Mouse (Mus musculus) MEL (cell line): ENCODE measurements around the gene Slc11a2. TPM values are rescaled to one million over a fixed set of nuclear protein-coding genes. Genes with fewer than 3 reads are reported as not detected.

ENCODE experiments used
- DNase-seq: peaks from one replicate; pipeline ENCODE4 v3.0.0; 2011; ENCODE audit warnings: low read depth, low spot score
- H3K27ac ChIP-seq: 2 replicates; pipeline ENCODE4 v1.5.1; 2012; ENCODE audit warnings: low read depth, mild to moderate bottlenecking, control low read depth, low read length, moderate library complexity; ENCODE audit not compliant: control insufficient read depth
- H3K27me3 ChIP-seq, 2 experiments: fragments of 150-350 bp in 1 of 2; sonication (generic) in 1 of 2; 2 replicates each; pipeline ENCODE4 v1.6.1; 2012; ENCODE audit warnings: low read length in 2 of 2, mild to moderate bottlenecking in 2 of 2, improper control_type of control experiment in 1 of 2, moderate library complexity in 1 of 2; ENCODE audit not compliant: insufficient read depth in 2 of 2, control insufficient read depth in 1 of 2
- H3K36me3 ChIP-seq, 2 experiments: 2 replicates each; pipeline ENCODE4 v1.6.1; 2012 to 2014; ENCODE audit warnings: low read length in 2 of 2, improper control_type of control experiment in 1 of 2, inconsistent platforms in 1 of 2, mild to moderate bottlenecking in 1 of 2; ENCODE audit not compliant: insufficient read depth in 2 of 2, control insufficient read depth in 1 of 2
- H3K4me1 ChIP-seq, 2 experiments: fragments of 150-350 bp in 1 of 2; sonication (generic) in 1 of 2; 2 replicates each; pipeline ENCODE4 v1.6.1; 2012; ENCODE audit warnings: low read length in 2 of 2, improper control_type of control experiment in 1 of 2, mild to moderate bottlenecking in 1 of 2; ENCODE audit not compliant: insufficient read depth in 2 of 2, control insufficient read depth in 1 of 2
- H3K4me3 ChIP-seq, 2 experiments: fragments of 150-350 bp in 1 of 2; sonication (generic) in 1 of 2; 2 replicates each; pipeline ENCODE4 v1.5.1; 2012; ENCODE audit warnings: low read depth in 2 of 2, low read length in 2 of 2, mild to moderate bottlenecking in 2 of 2, moderate library complexity in 2 of 2, control low read depth in 1 of 2, improper control_type of control experiment in 1 of 2; ENCODE audit not compliant: control insufficient read depth in 1 of 2, insufficient read depth in 1 of 2
- H3K79me2 ChIP-seq: 2 replicates; pipeline ENCODE4 v1.6.1; 2012; ENCODE audit warnings: mild to moderate bottlenecking, low read length, moderate library complexity; ENCODE audit not compliant: control insufficient read depth, poor library complexity, insufficient read depth
- H3K9ac ChIP-seq: 2 replicates; pipeline ENCODE4 v1.6.1; 2012; ENCODE audit warnings: low read depth, mild to moderate bottlenecking, control low read depth, low read length, moderate library complexity; ENCODE audit not compliant: control insufficient read depth, poor library complexity, severe bottlenecking
- H3K9me3 ChIP-seq: fragments of 150-350 bp; sonication (generic); replicated peaks from 2 replicates; pipeline ENCODE4 v1.6.1; 2012; ENCODE audit warnings: mild to moderate bottlenecking, low read length, improper control_type of control experiment, moderate library complexity; ENCODE audit not compliant: insufficient read depth
- BHLHE40 ChIP-seq: IDR thresholded peaks from 2 replicates; pipeline ENCODE4 v1.6.1; 2012; ENCODE audit warnings: low read depth, mild to moderate bottlenecking, inconsistent platforms, low read length, improper control_type of control experiment, borderline replicate concordance
- CHD1 ChIP-seq: IDR thresholded peaks from 2 replicates; pipeline ENCODE4 v1.6.1; 2012; ENCODE audit warnings: low read depth, mild to moderate bottlenecking, inconsistent platforms, low read length, improper control_type of control experiment
- CHD2 ChIP-seq: IDR thresholded peaks from 2 replicates; pipeline ENCODE4 v1.6.1; 2011; ENCODE audit warnings: low read length, improper control_type of control experiment
- CTCF ChIP-seq, 3 experiments: IDR thresholded peaks in 2 of 3; conservative IDR thresholded peaks in 1 of 3; 2 replicates each; pipeline ENCODE4 v1.5.1; 2011 to 2012; ENCODE audit warnings: low read length in 3 of 3, low read depth in 2 of 3, mild to moderate bottlenecking in 2 of 3, improper control_type of control experiment in 1 of 3, inconsistent platforms in 1 of 3, mixed read lengths in 1 of 3, moderate library complexity in 1 of 3; ENCODE audit not compliant: control insufficient read depth in 1 of 3, insufficient read depth in 1 of 3, poor library complexity in 1 of 3, severe bottlenecking in 1 of 3
- E2F4 ChIP-seq: IDR thresholded peaks from 2 replicates; pipeline ENCODE4 v1.6.1; 2011; ENCODE audit warnings: low read depth, low read length, improper control_type of control experiment, borderline replicate concordance
- EP300 ChIP-seq, 2 experiments: IDR thresholded peaks; 2 replicates each; pipeline ENCODE4 v1.6.1; 2011; ENCODE audit warnings: improper control_type of control experiment in 2 of 2, low read length in 2 of 2, low read depth in 1 of 2, mild to moderate bottlenecking in 1 of 2
- ETS1 ChIP-seq: IDR thresholded peaks from 2 replicates; pipeline ENCODE4 v1.6.1; 2012; ENCODE audit warnings: low read depth, mild to moderate bottlenecking, inconsistent platforms, low read length, improper control_type of control experiment, moderate library complexity
- GABPA ChIP-seq: IDR thresholded peaks from 2 replicates; pipeline ENCODE4 v1.6.1; 2012; ENCODE audit warnings: low read depth, mild to moderate bottlenecking, inconsistent platforms, low read length, improper control_type of control experiment, moderate library complexity
- GATA1 ChIP-seq: IDR thresholded peaks from 2 replicates; pipeline ENCODE4 v1.6.1; 2011; ENCODE audit warnings: low read depth, low read length, improper control_type of control experiment
- HCFC1 ChIP-seq: IDR thresholded peaks from 2 replicates; pipeline ENCODE4 v1.6.1; 2012; ENCODE audit warnings: low read depth, mild to moderate bottlenecking, inconsistent platforms, low read length, improper control_type of control experiment, moderate library complexity
- JUND ChIP-seq: IDR thresholded peaks from 2 replicates; pipeline ENCODE4 v1.6.1; 2011; ENCODE audit warnings: low read depth, mild to moderate bottlenecking, improper control_type of control experiment, low read length
- KAT2A ChIP-seq: conservative IDR thresholded peaks from 2 replicates; pipeline ENCODE4 v1.6.1; 2012; ENCODE audit warnings: low read depth, low read length, improper control_type of control experiment, inconsistent platforms
- MAFK ChIP-seq: IDR thresholded peaks from 2 replicates; pipeline ENCODE4 v1.6.1; 2011; ENCODE audit warnings: low read depth, mild to moderate bottlenecking, low read length, improper control_type of control experiment, borderline replicate concordance
- MAX ChIP-seq: IDR thresholded peaks from 2 replicates; pipeline ENCODE4 v1.6.1; 2011; ENCODE audit warnings: low read length, improper control_type of control experiment
- MAZ ChIP-seq: IDR thresholded peaks from 2 replicates; pipeline ENCODE4 v1.6.1; 2012; ENCODE audit warnings: low read depth, mild to moderate bottlenecking, inconsistent platforms, low read length, improper control_type of control experiment
- MEF2A ChIP-seq: IDR thresholded peaks from 2 replicates; pipeline ENCODE4 v1.6.1; 2014; ENCODE audit warnings: low read depth, mild to moderate bottlenecking, inconsistent platforms, low read length, improper control_type of control experiment; ENCODE audit not compliant: poor library complexity, insufficient replicate concordance, severe bottlenecking; ENCODE audit errors: extremely low read depth
- MXI1 ChIP-seq: IDR thresholded peaks from 2 replicates; pipeline ENCODE4 v1.6.1; 2011; ENCODE audit warnings: mild to moderate bottlenecking, low read depth, low read length, improper control_type of control experiment
- MYB ChIP-seq: IDR thresholded peaks from 2 replicates; pipeline ENCODE4 v1.6.1; 2011; ENCODE audit warnings: mild to moderate bottlenecking, low read depth, low read length, improper control_type of control experiment
- MYC ChIP-seq: IDR thresholded peaks from 2 replicates; pipeline ENCODE4 v1.6.1; 2011; ENCODE audit warnings: low read depth, mild to moderate bottlenecking, low read length, improper control_type of control experiment, moderate library complexity
- NELFE ChIP-seq: IDR thresholded peaks from 2 replicates; pipeline ENCODE4 v1.6.1; 2011; ENCODE audit warnings: low read depth, low read length, improper control_type of control experiment
- NRF1 ChIP-seq: IDR thresholded peaks from 2 replicates; pipeline ENCODE4 v1.6.1; 2014; ENCODE audit warnings: low read depth, mild to moderate bottlenecking, inconsistent platforms, low read length, improper control_type of control experiment, moderate library complexity; ENCODE audit not compliant: poor library complexity, insufficient read depth, severe bottlenecking
- POLR2A ChIP-seq, 2 experiments: IDR thresholded peaks; 2 replicates each; pipeline ENCODE4 v1.6.1; 2011 to 2012; ENCODE audit warnings: low read length in 2 of 2, mild to moderate bottlenecking in 2 of 2, control low read depth in 1 of 2, improper control_type of control experiment in 1 of 2, low read depth in 1 of 2, moderate library complexity in 1 of 2; ENCODE audit not compliant: control insufficient read depth in 1 of 2, insufficient read depth in 1 of 2, poor library complexity in 1 of 2
- POLR2AphosphoS2 ChIP-seq: IDR thresholded peaks from 2 replicates; pipeline ENCODE4 v1.6.1; 2011; ENCODE audit warnings: low read length, improper control_type of control experiment
- POLR2AphosphoS5 ChIP-seq: IDR thresholded peaks from 2 replicates; pipeline ENCODE4 v1.6.1; 2012; ENCODE audit warnings: low read depth, borderline replicate concordance, mild to moderate bottlenecking, inconsistent platforms, low read length, moderate library complexity, mixed read lengths
- RAD21 ChIP-seq: IDR thresholded peaks from 2 replicates; pipeline ENCODE4 v1.6.1; 2011; ENCODE audit warnings: mild to moderate bottlenecking, low read depth, low read length, improper control_type of control experiment
- RCOR1 ChIP-seq: IDR thresholded peaks from 2 replicates; pipeline ENCODE4 v1.6.1; 2012; ENCODE audit warnings: low read depth, mild to moderate bottlenecking, inconsistent platforms, low read length, improper control_type of control experiment
- SIN3A ChIP-seq: IDR thresholded peaks from 2 replicates; pipeline ENCODE4 v1.6.1; 2012; ENCODE audit warnings: low read length, improper control_type of control experiment, inconsistent platforms
- TAL1 ChIP-seq: IDR thresholded peaks from 2 replicates; pipeline ENCODE4 v1.6.1; 2012; ENCODE audit warnings: mild to moderate bottlenecking, inconsistent platforms, low read length, moderate library complexity, mixed read lengths
- UBTF ChIP-seq: IDR thresholded peaks from 2 replicates; pipeline ENCODE4 v1.6.1; 2012; ENCODE audit warnings: low read depth, mild to moderate bottlenecking, inconsistent platforms, low read length, improper control_type of control experiment, moderate library complexity, borderline replicate concordance; ENCODE audit not compliant: insufficient read depth
- USF1 ChIP-seq: IDR thresholded peaks from 2 replicates; pipeline ENCODE4 v1.6.1; 2014; ENCODE audit warnings: low read depth, mild to moderate bottlenecking, inconsistent platforms, low read length, improper control_type of control experiment, moderate library complexity
- USF2 ChIP-seq, 2 experiments: IDR thresholded peaks; 2 replicates each; pipeline ENCODE4 v1.6.1; 2011 to 2012; ENCODE audit warnings: improper control_type of control experiment in 2 of 2, low read length in 2 of 2, borderline replicate concordance in 1 of 2, inconsistent platforms in 1 of 2, low read depth in 1 of 2, mild to moderate bottlenecking in 1 of 2; ENCODE audit not compliant: insufficient read depth in 1 of 2
- ZC3H11A ChIP-seq: IDR thresholded peaks from 2 replicates; pipeline ENCODE4 v1.6.1; 2012; ENCODE audit warnings: low read depth, mild to moderate bottlenecking, inconsistent platforms, low read length, improper control_type of control experiment
- ZMIZ1 ChIP-seq: IDR thresholded peaks from 2 replicates; pipeline ENCODE4 v1.6.1; 2012; ENCODE audit warnings: low read depth, mild to moderate bottlenecking, inconsistent platforms, low read length, improper control_type of control experiment, moderate library complexity
- ZNF384 ChIP-seq: IDR thresholded peaks from 2 replicates; pipeline ENCODE4 v1.6.1; 2012; ENCODE audit warnings: low read depth, mild to moderate bottlenecking, inconsistent platforms, low read length, improper control_type of control experiment
- polyA plus RNA-seq, 2 experiments: library from polyadenylated mRNA; stranded (reverse) in 1 of 2; unstranded in 1 of 2; fragments of >175 nt in 1 of 2; fragments of >200 nt in 1 of 2; gene quantifications; 2 replicates each; pipeline versions ENCODE4 v1.2.1 to v1.2.4; 2012; ENCODE audit warnings: low replicate concordance in 2 of 2, low read depth in 1 of 2; ENCODE audit not compliant: insufficient read length in 2 of 2, insufficient read depth in 1 of 2, missing spikeins in 1 of 2
- total RNA-seq: library from RNA; depleted of rRNA; stranded (reverse); fragments of 300-350 nt; gene quantifications from 2 replicates; pipeline ENCODE4 v1.2.3, GENCODE M21; 2012

Gene Slc11a2
- total and polyA plus RNA-seq, 3 experiments = 69.0 to 112 TPM; not detected in 1

DNA sequence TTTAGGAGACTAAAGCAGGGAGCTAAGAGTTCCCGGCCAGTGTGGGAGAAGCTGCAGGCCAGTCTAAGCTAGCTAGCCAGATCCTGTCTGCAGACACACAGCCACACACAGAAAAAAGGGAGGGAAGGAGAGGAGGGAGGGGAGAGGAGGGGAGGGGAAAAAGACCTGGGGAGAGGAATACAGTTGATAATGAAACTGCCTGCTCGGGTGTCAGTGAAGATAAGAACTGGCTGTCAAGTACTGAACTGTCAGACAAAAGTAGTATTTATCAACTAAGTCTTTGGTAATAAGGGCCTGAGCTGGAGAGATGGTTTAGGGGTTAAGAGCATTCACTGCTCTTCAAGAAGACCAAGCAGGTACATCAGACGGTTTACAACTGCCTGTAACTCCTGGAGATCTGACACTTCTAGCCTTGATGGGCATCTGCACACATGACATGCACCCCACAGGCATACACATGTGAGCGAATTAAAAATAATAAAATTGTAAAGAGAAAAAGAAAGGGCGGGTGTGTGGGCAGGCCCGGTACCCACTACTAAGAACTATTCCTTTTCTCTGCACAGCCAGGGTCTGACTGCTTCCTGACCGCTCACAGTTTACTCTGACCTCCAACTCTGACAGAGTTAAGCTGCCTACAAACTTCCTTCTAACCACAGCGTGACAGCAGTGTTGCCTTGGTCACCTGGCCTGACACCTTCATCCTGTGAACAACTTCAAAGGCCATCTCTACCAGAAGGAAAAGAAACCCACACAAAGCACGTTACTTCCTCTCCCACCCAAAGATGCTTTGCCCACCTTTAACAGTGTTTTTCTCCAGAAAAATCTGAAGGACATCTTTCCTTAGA is 4.7 kb downstream of the Slc11a2 start:
- Histone ChIP-seq H3K36me3 (peaks cover 8 to 49% of the 10 kb centered on the region in 2 experiments; a peak in 3 of 4 replicates), H3K79me2 (peaks cover 71% of the 10 kb centered on the region), H3K4me3 (peak overlapping the region; percentile 43 to 98), H3K27ac (peak overlapping the region; percentile 94), H3K4me1 (peaks cover 37 to 53% of the 10 kb centered on the region in 2 experiments), H3K9ac (peak overlapping the region; percentile 81), H3K9me3 (no peaks in the 10 kb centered on the region), H3K27me3 (no peaks in the 10 kb centered on the region)
- peak; percentile 94 for DNase-seq
- TF ChIP-seq GABPA (no peak), USF2 (IDR thresholded peaks at IDR 0.05; ENCODE audit: borderline replicate concordance in 1 of 2, insufficient read depth in 1 of 2, low read depth in 1 of 2, low read length in 2 of 2) (no peak), RCOR1 (peak; percentile 87; the same call in 1 of the 2 replicates), MYC (peak; percentile 73; the same call in 1 of the 2 replicates), TAL1 (peak; percentile 98), POLR2AphosphoS2 (peak; percentile 63), EP300 (IDR thresholded peaks at IDR 0.05; ENCODE audit: low read depth in 1 of 2, low read length in 2 of 2) (peak; percentile 100), ZMIZ1 (0 out of 2 replicates have a peak, but pooled peaks have one; percentile 29), BHLHE40 (peak; percentile 48; the same call in 1 of the 2 replicates), GATA1 (peak; percentile 100), HCFC1 (no peak), UBTF (no peak), ETS1 (peak; percentile 98), KAT2A (no peak), NRF1 (no peak), NELFE (peak; percentile 49; the same call in 1 of the 2 replicates), SIN3A (peak; percentile 100), MAX (peak; percentile 38; the same call in 1 of the 2 replicates), CHD1 (0 out of 2 replicates have a peak, but pooled peaks have one; percentile 33), CTCF (IDR thresholded peaks at IDR 0.05 in 2 of 3, conservative IDR thresholded peaks at IDR 0.05 in 1 of 3; ENCODE audit: control insufficient read depth in 1 of 3, insufficient read depth in 1 of 3, low read depth in 2 of 3, low read length in 3 of 3, poor library complexity in 1 of 3, severe bottlenecking in 1 of 3) (no peak), USF1 (no peak), POLR2AphosphoS5 (no peak), ZC3H11A (no peak), MAZ (peak; percentile 100), CHD2 (no peak; the same call in 1 of the 2 replicates), E2F4 (no peak), JUND (no peak), ZNF384 (0 out of 2 replicates have a peak, but pooled peaks have one; percentile 35), MXI1 (peak; percentile 96), POLR2A (IDR thresholded peaks at IDR 0.05; ENCODE audit: control insufficient read depth in 1 of 2, insufficient read depth in 1 of 2, low read depth in 1 of 2, low read length in 2 of 2, poor library complexity in 1 of 2) (peak in 1 of 2 experiments; percentile 73; a peak in 2 of 4 replicates), MYB (peak; percentile 97), MAFK (peak; percentile 52; the same call in 1 of the 2 replicates), RAD21 (no peak), MEF2A (no peak)
